Mouse (Mus musculus) limb, embryonic 11.5 days (tissue): ENCODE data around the gene Mapk3. TPM values are rescaled to one million over a fixed set of nuclear protein-coding genes. Genes with fewer than 3 reads are reported as not detected.

Source experiments
- ATAC-seq: fragments of 200-750 bp; cut with Nextera tagmentation; 2 replicates; pipeline ENCODE4 v1.8.0; 2017; ENCODE audit warnings: low read depth; ENCODE audit not compliant: insufficient number of reproducible peaks, low FRiP score, low TSS enrichment
- DNase-seq: peaks from one replicate; pipeline ENCODE4 v3.0.0-alpha.2; 2015; ENCODE audit warnings: low spot score
- H3K27ac ChIP-seq: fragments of 300-500 bp; sonication (generic); replicated peaks from 2 replicates; pipeline ENCODE4 v1.5.1; 2014; ENCODE audit warnings: low read depth, mild to moderate bottlenecking, low read length
- H3K27me3 ChIP-seq: fragments of 300-500 bp; sonication (generic); 2 replicates; pipeline ENCODE4 v1.6.1; 2014; ENCODE audit warnings: mild to moderate bottlenecking, low read length, mixed read lengths; ENCODE audit not compliant: control insufficient read depth, insufficient read depth
- H3K36me3 ChIP-seq: fragments of 300-500 bp; sonication (generic); 2 replicates; pipeline ENCODE4 v1.6.1; 2014; ENCODE audit warnings: mild to moderate bottlenecking, low read length, moderate library complexity, mixed read lengths; ENCODE audit not compliant: control insufficient read depth, insufficient read depth
- H3K4me1 ChIP-seq: fragments of 300-500 bp; sonication (generic); 2 replicates; pipeline ENCODE4 v1.6.1; 2014; ENCODE audit warnings: low read length, mixed read lengths; ENCODE audit not compliant: control insufficient read depth, insufficient read depth
- H3K4me2 ChIP-seq: fragments of 300-500 bp; sonication (generic); 2 replicates; pipeline ENCODE4 v1.6.1; 2014; ENCODE audit warnings: low read depth, mild to moderate bottlenecking, moderate library complexity; ENCODE audit not compliant: severe bottlenecking
- H3K4me3 ChIP-seq: fragments of 300-500 bp; sonication (generic); 2 replicates; pipeline ENCODE4 v1.5.1; 2014; ENCODE audit warnings: low read depth, low read length
- H3K9ac ChIP-seq: fragments of 300-500 bp; sonication (generic); 2 replicates; pipeline ENCODE4 v1.6.1; 2014; ENCODE audit warnings: mild to moderate bottlenecking, low read length
- H3K9me3 ChIP-seq: fragments of 300-500 bp; sonication (generic); 2 replicates; pipeline ENCODE4 v1.6.1; 2016; ENCODE audit warnings: low read length; ENCODE audit not compliant: control insufficient read depth
- WGBS: fragments of 180-500 bp; shearing (Covaris S2); extraction: QIAGEN DNeasy Blood & Tissue Kit; methylation state at CpG from one replicate; pipeline ENCODE4 v1.1.7; 2014; 5-methylcytosine and 5-hydroxymethylcytosine counted together
- polyA plus RNA-seq: library from polyadenylated mRNA; unstranded; fragments of >200 nt; fragmentation: Nextera tagmentation; extraction: Ambion mirVana; gene quantifications from 2 replicates; pipeline ENCODE4 v1.2.1, GENCODE M21; 2014

The Mapk3 gene
- polyA plus RNA-seq, 1 experiment from 2014 or later: 37.4 TPM

DNA sequence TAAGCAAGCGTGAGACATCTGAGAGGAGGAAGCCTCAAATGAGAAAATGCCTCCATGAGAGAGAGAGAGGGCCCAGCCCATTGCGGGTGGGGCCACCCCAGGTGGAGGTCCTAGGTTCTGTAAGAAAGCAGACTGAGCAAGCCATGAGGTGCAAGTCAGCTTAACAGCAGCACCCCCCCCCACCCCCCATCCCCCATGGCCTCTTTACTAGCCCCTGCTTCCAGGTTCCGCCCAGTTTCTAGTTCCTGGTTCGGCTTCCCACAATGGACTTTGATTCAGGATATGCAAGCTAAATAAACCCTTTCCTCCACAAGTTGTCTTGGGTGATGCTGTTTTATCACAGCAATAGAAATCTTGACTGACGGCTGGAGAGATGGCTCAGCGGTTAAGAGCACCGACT, 10.6 kb upstream of the Mapk3 start:
- DNase-seq (no peak), ATAC-seq (no peak)
- H3K9ac ChIP-seq: 0 out of 2 replicates have a peak overlapping the region, but pooled peaks have one; percentile 30
- no peaks in the 10 kb centered on the region for H3K36me3 ChIP-seq
- no peaks in the 10 kb centered on the region for H3K9me3 ChIP-seq
- H3K27me3 ChIP-seq: no peaks in the 10 kb centered on the region
- 68% methylated on average over 7 of the region's 7 CpGs for WGBS
- H3K4me2 ChIP-seq: no peak overlapping the region
- H3K4me1 ChIP-seq: no peaks in the 10 kb centered on the region
- no peak overlapping the region for H3K27ac ChIP-seq
- no peak overlapping the region for H3K4me3 ChIP-seq

DNA sequence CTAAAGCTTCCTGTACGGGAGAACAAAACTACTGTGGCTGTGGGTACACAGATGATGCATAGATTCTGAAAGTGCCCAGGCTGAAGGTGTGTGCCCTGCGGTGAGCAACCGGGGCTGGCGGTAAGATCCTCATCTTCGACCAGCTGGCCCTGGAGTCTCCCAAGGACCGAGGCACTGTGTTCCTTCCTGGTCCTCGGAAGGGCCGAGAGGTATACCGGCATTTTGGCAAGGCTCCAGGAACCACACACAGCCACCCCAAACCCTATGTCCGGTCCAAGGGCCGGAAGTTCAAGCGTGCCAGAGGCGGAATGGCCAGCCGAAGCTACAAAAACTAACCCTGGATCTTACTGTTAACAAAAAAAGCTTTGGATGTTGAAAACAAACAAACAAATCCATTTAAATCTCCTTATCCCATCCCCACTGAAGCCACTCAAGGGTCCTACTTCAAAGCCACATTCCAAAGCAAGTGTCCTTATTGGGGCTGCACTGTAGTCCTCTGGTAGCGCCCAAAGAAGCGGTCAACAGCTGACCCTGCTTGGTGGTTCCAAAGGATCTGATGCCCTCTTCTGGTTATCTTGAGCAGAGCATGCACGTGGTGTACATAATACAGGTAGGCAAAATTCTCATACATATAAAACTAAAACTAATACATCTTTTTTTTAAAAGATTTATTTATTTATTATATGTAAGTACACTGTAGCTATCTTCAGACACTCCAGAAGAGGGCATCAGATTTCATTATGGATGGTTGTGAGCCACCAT, 9.6 kb upstream of the Mapk3 start:
- no peak overlapping the region for H3K4me3 ChIP-seq
- H3K4me2 ChIP-seq: no peak overlapping the region
- no peaks in the 10 kb centered on the region for H3K27me3 ChIP-seq
- no peaks in the 10 kb centered on the region for H3K4me1 ChIP-seq
- H3K9ac ChIP-seq: no peak overlapping the region
- H3K36me3 ChIP-seq: no peaks in the 10 kb centered on the region
- no peaks in the 10 kb centered on the region for H3K9me3 ChIP-seq
- no peak overlapping the region for H3K27ac ChIP-seq
- no peak for ATAC-seq
- no peak for DNase-seq
- 96% methylated on average over 17 of the region's 17 CpGs for WGBS

DNA sequence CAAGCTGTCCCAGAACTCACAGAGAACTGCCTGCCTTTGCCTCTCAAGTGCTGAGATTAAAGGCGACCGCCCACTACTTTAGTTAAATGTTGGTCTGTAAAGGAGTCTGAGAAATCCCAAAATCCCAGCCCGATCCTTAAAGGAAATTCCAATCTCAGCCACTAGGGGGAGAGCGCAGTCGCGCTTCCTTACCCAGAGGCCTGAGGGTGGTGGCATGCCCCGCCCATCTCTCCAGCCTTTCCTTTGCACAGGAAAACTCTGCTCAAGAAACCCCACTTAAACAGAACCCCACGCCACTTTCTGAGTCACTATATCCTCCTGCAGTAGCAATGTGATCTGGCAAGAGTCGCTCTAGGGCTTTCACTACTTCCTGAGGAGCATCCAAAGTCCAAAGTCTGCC, 4.5 kb upstream of the Mapk3 start:
- 0% methylated on average over 9 of the region's 9 CpGs for WGBS
- no peak overlapping the region; the same call in 1 of the 2 replicates for H3K4me2 ChIP-seq
- no peaks in the 10 kb centered on the region for H3K36me3 ChIP-seq
- H3K9me3 ChIP-seq: no peaks in the 10 kb centered on the region
- H3K4me1 ChIP-seq: no peaks in the 10 kb centered on the region
- ATAC-seq: peak; percentile 58; the same call in 1 of the 2 replicates
- peak; percentile 90 for DNase-seq
- no peak overlapping the region for H3K4me3 ChIP-seq
- no peaks in the 10 kb centered on the region for H3K27me3 ChIP-seq
- no peak overlapping the region for H3K27ac ChIP-seq
- H3K9ac ChIP-seq: no peak overlapping the region

DNA sequence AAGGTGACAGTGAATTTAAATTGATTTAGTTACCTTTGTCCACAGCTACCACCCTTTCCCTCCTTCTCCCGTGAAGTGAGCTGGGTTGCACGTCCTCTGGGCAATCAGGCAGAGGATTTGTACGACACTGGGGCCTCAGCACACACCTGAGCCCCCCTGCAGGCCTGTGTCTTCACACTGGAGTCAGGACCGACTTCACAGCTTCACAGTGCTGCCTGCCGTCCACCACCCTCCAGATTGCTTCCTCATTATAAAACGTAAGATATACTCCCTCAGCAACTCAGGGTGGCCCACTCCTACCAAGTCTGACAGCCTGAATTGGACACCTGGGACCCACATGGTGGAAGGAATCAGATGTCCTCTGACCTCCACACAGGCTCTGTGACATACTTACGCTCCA, 862 bp upstream of the Mapk3 start:
- H3K4me2 ChIP-seq: no peak overlapping the region
- no peaks in the 10 kb centered on the region for H3K27me3 ChIP-seq
- H3K4me3 ChIP-seq: no peak overlapping the region
- no peak for DNase-seq
- no peaks in the 10 kb centered on the region for H3K36me3 ChIP-seq
- 63% methylated on average over 7 of the region's 7 CpGs for WGBS
- H3K9ac ChIP-seq: no peak overlapping the region
- H3K9me3 ChIP-seq: no peaks in the 10 kb centered on the region
- no peak for ATAC-seq
- no peaks in the 10 kb centered on the region for H3K4me1 ChIP-seq
- H3K27ac ChIP-seq: no peak overlapping the region

DNA sequence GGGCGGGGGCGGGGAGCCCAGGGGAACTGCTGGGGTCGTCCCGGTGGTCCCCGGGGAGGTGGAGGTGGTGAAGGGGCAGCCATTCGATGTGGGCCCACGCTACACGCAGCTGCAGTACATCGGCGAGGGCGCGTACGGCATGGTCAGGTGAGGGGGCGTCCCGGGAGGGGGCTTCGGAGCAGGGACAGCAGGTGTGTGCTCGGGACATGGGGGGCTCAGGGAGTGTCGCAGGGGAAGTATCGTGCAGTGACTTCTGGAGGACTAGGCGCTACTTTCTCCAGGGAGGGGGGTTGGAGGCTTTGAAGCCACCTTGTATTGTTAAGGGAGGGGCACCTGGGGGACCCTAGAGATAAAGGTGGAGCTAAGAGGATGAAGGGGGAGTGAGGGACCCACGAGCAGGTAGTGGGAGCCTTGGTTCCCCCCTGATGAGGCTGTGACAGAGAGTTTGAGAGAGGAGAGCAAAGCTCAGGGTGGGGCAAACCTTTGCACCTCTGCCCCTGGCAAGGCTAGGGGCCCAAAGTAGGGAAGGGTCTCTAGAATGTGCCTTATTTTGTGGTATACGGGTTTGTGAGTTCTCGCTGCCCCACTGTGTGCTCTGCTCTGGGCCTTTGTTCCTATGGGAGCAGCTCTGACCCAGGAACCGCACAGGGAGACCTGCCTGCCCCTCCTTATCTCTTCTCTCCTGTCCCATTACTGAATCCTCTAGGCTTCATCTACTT, 430 bp downstream of the Mapk3 start:
- Histone ChIP-seq H3K36me3 (peaks cover 4% of the 10 kb centered on the region; the same call in 1 of the 2 replicates), H3K9me3 (no peaks in the 10 kb centered on the region), H3K9ac (peak overlapping the region; percentile 78), H3K4me3 (peak overlapping the region; percentile 58), H3K27ac (peak overlapping the region; percentile 56; the same call in 1 of the 2 replicates), H3K27me3 (no peaks in the 10 kb centered on the region), H3K4me2 (peak overlapping the region; percentile 64), H3K4me1 (no peaks in the 10 kb centered on the region)
- ATAC-seq: peak; percentile 51
- no peak for DNase-seq
- 1% methylated on average over 23 of the region's 24 CpGs for WGBS

DNA sequence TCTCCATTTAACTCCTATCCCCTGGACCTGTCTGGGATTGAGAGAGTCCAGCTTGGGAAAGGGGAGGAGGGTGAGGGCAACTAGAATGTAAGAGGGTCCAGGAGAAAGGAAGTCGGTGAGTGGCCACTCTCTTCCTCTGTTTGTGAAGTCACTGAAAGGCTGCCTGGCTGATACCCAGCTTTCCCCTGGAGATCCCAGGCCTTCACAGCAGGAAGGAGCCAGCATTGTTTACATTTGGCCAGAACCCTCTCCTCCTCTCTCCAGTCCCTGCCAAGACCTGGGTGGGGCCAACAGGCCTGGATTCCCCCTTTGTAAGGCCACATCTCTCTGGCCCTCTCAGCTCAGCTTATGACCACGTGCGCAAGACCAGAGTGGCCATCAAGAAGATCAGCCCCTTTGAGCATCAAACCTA, 996 bp downstream of the Mapk3 start:
- Histone ChIP-seq H3K27ac (peak overlapping the region; percentile 56; the same call in 1 of the 2 replicates), H3K4me3 (peak overlapping the region; percentile 58), H3K27me3 (no peaks in the 10 kb centered on the region), H3K4me2 (peak overlapping the region; percentile 64), H3K36me3 (peaks cover 6% of the 10 kb centered on the region; the same call in 1 of the 2 replicates), H3K4me1 (no peaks in the 10 kb centered on the region), H3K9me3 (no peaks in the 10 kb centered on the region), H3K9ac (peak overlapping the region; percentile 78)
- DNase-seq (no peak), ATAC-seq (no peak)
- WGBS: 18% methylated on average over 3 of the region's 3 CpGs

DNA sequence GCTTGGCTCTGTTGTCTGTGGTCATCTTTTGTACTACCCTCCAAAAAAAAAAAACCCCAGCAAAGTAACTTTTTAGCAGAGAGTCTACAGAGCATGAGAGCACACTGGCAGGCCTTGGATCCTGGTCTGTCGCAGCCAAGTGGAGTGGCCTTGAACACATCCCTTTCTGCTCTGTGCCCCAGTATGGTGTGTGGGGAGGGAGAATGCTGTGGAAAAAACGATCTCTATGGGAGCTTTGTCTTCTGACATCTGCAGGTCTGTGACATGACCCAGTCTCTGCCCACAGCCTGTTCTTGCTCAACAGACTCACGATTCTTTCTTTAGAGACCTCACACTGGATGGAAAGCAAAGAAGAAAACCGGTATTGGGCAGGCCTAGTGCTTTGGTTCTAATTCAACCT, 1.6 kb downstream of the Mapk3 start:
- DNase-seq (no peak), ATAC-seq (no peak)
- no peak overlapping the region for H3K4me3 ChIP-seq
- no peaks in the 10 kb centered on the region for H3K9me3 ChIP-seq
- peak overlapping the region; percentile 64; the same call in 1 of the 2 replicates for H3K4me2 ChIP-seq
- H3K36me3 ChIP-seq: peaks cover 6% of the 10 kb centered on the region; the same call in 1 of the 2 replicates
- no peak overlapping the region for H3K9ac ChIP-seq
- no peaks in the 10 kb centered on the region for H3K4me1 ChIP-seq
- H3K27me3 ChIP-seq: no peaks in the 10 kb centered on the region
- WGBS: 80% methylated on average over 4 of the region's 4 CpGs
- H3K27ac ChIP-seq: no peak overlapping the region

DNA sequence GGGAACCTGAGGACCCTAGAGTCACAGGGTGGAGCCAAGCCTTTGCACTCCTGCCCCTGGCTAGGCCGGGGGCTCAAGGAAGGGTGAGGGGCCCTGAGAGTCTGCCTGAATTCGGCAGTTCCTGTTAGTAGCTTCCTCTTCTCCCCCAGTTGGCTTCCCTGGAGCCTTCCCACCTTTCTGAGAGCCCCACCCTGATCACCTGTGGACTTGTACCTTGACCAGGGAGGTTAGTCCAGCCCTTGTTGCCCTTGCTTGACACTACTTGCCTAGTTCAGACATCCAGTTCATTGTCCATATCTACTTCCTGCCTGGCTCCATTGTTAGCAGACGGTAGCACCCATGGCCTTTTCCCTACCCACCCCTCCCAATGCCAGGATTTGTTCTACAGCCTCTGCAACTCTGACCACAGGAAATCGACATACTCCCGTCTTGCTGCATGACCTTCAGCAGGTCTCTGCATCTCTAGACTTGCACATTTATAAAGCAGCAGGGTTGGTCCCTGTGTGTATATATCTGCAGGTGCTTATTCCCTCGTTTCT, 2.2 kb downstream of the Mapk3 start:
- Histone ChIP-seq H3K4me2 (no peak overlapping the region), H3K36me3 (peaks cover 8% of the 10 kb centered on the region; the same call in 1 of the 2 replicates), H3K9ac (no peak overlapping the region), H3K4me1 (no peaks in the 10 kb centered on the region), H3K4me3 (no peak overlapping the region), H3K9me3 (no peaks in the 10 kb centered on the region), H3K27ac (no peak overlapping the region), H3K27me3 (no peaks in the 10 kb centered on the region)
- DNase-seq (no peak), ATAC-seq (no peak)
- WGBS: 76% methylated on average over 6 of the region's 6 CpGs
